Mouse (Mus musculus) retina, embryonic 14.5 days (tissue): ENCODE results near the gene Eef1e1.
"Not testable (repeated sequence)": the region's sequence is repeated elsewhere in the genome, so short reads cannot be mapped to it uniquely, and the experiment has no call there.

Source experiments
- DNase-seq: peaks from one replicate; pipeline ENCODE4 v3.0.0-alpha.2; 2015; ENCODE audit warnings: low spot score

The Eef1e1 gene

DNA sequence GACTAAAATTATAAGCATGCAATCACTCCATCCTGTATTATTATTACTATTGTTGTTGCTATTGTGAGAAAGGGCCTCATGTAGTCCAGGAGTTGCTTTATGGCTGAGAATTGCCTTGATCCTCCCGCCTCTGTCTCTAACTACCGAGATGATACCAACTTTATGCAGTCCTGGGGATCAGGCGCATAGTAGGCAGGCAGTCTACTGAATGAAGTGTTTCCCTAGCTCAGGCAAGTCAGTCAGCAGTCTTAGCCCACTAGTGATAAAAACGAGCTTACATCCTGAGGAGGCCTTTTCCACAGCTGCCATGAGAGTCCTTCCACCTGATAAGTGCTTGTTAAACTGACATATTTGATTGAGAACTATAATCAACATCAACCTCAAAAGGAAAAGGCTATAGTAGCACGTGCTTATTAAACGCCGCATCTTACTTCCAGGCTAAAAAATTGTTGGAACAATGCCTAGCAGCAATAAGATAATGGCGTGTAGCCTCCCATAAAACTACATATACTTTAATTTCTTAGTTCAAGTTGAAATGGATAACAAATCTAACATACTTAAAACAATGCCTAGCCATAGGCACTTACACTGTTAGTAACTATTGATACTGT, 34.5 kb downstream of the Eef1e1 start:
- DNase-seq = no peak

DNA sequence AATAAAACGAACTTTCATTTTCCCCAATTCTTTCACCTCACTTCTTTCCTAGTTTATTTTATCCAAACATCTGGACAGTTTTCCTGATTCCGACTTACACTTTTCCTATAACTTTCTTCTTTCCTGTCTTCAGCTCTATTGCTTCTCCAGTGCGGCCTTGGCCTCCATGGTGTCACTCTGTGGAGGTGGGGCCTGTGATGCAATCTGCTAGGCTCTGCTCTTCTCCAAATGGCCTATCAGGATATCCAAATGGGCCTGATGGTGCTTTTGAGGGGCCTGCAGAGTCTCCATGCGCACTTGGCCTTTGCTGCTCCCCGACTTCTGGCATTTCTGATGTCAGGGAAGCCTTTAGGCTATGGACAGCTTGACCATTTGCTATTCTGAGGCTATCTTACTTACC, 35.6 kb downstream of the Eef1e1 start:
- no peak for DNase-seq

GRCm38 (mm10) chr13:38618001-38618630, 40.7 kb downstream of the Eef1e1 start:
- not testable (repeated sequence) for DNase-seq

DNA sequence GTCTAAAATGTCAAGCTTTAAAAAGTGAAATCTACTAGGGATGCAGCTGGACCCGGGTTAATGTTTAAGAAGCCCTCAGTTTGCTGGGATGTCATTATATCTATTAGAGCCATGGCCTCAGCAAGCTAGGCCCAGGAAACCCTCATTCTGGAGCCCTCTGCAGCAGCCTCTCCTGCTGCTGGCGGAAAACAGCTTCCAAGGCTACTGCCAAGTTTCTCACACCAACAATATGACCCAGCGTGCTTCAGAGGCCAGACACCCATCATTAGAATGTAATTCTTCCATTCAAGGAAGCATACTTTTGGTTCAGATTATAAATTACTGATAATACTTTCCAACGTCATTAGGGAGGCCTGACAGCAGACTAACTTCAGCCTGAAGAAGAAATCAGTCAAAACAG, 42.0 kb downstream of the Eef1e1 start:
- no peak for DNase-seq

GRCm38 (mm10) chr13:38615656-38616055, 43.2 kb downstream of the Eef1e1 start:
- no peak for DNase-seq

- no peak for DNase-seq
Observed at GRCm38 (mm10) chr13:38614298-38614697, 44.6 kb downstream of the Eef1e1 start.

- DNase-seq = no peak
Observed at GRCm38 (mm10) chr13:38613583-38613982, 45.3 kb downstream of the Eef1e1 start.

- DNase-seq = no peak
Observed at GRCm38 (mm10) chr13:38612608-38613007, 46.2 kb downstream of the Eef1e1 start.

DNA sequence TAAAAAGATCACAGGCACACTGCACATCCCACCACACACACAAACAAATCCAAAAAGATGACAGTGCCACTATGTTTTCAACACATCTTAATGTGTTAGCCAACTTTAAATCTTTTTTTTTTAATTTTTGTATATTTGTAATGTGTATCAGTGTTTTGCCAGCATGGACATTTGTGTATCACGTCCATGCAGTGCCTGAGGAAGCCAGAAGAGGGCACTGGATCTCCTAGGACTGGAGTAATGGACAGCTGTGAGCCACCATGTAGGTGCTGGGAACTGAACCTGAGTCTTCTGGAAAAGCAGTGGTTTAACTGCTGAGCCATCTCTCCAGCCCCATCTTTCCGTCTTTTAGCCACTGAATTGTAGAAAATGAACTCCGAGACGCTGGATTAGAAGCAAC, 46.7 kb downstream of the Eef1e1 start:
- no peak for DNase-seq

GRCm38 (mm10) chr13:38610336-38610735, 48.5 kb downstream of the Eef1e1 start:
- no peak for DNase-seq

GRCm38 (mm10) chr13:38607130-38607529, 51.7 kb downstream of the Eef1e1 start:
- DNase-seq = no peak

- no peak for DNase-seq
Observed at GRCm38 (mm10) chr13:38605353-38605752, 53.5 kb downstream of the Eef1e1 start.

GRCm38 (mm10) chr13:38602966-38603365, 55.9 kb downstream of the Eef1e1 start:
- DNase-seq = no peak

DNA sequence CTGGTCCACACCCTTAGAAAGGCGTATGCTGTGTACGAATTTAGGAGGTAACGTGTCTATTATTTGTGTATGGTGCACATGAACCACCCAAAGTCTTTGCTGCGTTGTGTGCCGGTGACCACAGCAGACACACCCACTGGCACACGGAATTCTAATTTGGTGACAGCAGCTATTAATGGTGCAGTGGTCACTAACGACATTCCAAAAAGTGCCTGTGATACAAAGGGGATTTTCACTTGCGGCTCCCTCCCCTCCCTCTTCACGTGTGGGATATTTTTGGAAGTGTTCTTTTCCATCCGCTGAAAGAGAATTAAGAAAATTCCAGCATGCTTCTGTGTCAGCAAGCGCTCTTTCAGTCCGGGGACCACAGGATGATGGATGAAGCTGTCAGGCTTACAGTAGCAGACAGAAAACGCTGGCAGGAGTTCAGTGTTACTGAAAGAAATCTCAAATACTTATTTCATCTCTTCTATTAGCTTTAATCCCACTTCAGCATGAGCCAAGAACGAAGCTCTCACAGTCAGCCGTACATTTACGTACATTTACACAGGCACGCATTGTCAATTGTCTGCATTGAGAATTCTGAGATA, 56.5 kb downstream of the Eef1e1 start:
- DNase-seq = no peak

GRCm38 (mm10) chr13:38600811-38601210, 58.0 kb downstream of the Eef1e1 start:
- DNase-seq = no peak

- DNase-seq = peak; percentile 38
Observed at GRCm38 (mm10) chr13:38597076-38597475, 61.8 kb downstream of the Eef1e1 start.

DNA sequence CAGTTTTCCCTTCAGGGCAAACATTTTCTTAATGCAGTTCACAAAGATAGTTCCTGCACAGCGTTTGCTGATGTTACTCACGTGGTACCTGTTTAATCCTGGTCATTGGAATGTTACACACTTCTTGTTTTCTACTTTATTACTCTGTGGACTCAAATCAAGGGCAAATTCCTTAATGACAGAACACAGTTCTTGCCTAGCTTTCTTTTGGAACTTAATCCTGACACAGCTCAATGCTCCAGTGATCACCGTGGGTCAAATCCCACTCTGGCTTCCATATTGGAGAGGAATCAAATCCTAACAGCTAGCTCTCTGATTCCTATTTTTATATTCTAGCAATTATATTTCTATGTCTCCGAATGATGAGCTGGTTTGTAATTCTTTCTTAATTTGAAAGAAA, 62.4 kb downstream of the Eef1e1 start:
- DNase-seq = no peak
